Mouse (Mus musculus): ENCODE measurements at regions not wholly inside any gene's neighbourhood (a gene's known extent, or its start where the extent isn't known, plus 50 kb on each side); places are given as distances from the start of the nearest gene placed in this dataset.

GRCm38 (mm10) chr11:22610433-22611101 is 98.7 kb downstream of the Tmem17 start:
- H3K4me3 ChIP-seq (ENCODE audit: low read depth, low read length), result no peak overlapping the region
- no peaks in the 10 kb centered on the region for H3K9me3 ChIP-seq (ENCODE audit: low read length)
- H3K9ac ChIP-seq (replicated peaks), result no peak overlapping the region
- no peak overlapping the region for H3K4me2 ChIP-seq (ENCODE audit: low read depth, low read length)
- WGBS (ENCODE audit: insufficient replicate concordance), result 12% methylated on average over 12 of the region's 12 CpGs
- no peak overlapping the region for H3K27ac ChIP-seq (ENCODE audit: low read depth)
- H3K36me3 ChIP-seq (replicated peaks; ENCODE audit: insufficient read depth, low read length), result no peaks in the 10 kb centered on the region
- 0 out of 2 replicates have a peak, but pooled peaks cover 2% of the 10 kb centered on the region for H3K27me3 ChIP-seq (ENCODE audit: insufficient read depth, low read length)
- no peak for ATAC-seq
- TF ChIP-seq CTCF (IDR thresholded peaks at IDR 0.05; ENCODE audit: low read depth) (no peak), EP300 (IDR thresholded peaks at IDR 0.05; ENCODE audit: low read depth) (no peak)
- no peak for DNase-seq
- no peaks in the 10 kb centered on the region for H3K4me1 ChIP-seq (ENCODE audit: insufficient read depth)

- ATAC-seq (no peak), DNase-seq (no peak)
- WGBS (ENCODE audit: insufficient replicate concordance), result 43% methylated on average over 6 of the region's 6 CpGs
- no peaks in the 10 kb centered on the region for H3K4me1 ChIP-seq (ENCODE audit: insufficient read depth)
- H3K4me2 ChIP-seq (ENCODE audit: low read depth, low read length), result no peak overlapping the region
- 0 out of 2 replicates have a peak, but pooled peaks cover 2% of the 10 kb centered on the region for H3K27me3 ChIP-seq (ENCODE audit: insufficient read depth, low read length)
- no peak overlapping the region for H3K4me3 ChIP-seq (ENCODE audit: low read depth, low read length)
- no peaks in the 10 kb centered on the region for H3K9me3 ChIP-seq (ENCODE audit: low read length)
- H3K27ac ChIP-seq (ENCODE audit: low read depth), result no peak overlapping the region
- no peak for TF ChIP-seq CTCF (IDR thresholded peaks at IDR 0.05; ENCODE audit: low read depth)
- TF ChIP-seq EP300 (IDR thresholded peaks at IDR 0.05; ENCODE audit: low read depth), result no peak
- no peaks in the 10 kb centered on the region for H3K36me3 ChIP-seq (replicated peaks; ENCODE audit: insufficient read depth, low read length)
- no peak overlapping the region for H3K9ac ChIP-seq (replicated peaks)
These were observed 99.4 kb downstream of the Tmem17 start for GRCm38 (mm10) chr11:22611102-22611869.

DNA sequence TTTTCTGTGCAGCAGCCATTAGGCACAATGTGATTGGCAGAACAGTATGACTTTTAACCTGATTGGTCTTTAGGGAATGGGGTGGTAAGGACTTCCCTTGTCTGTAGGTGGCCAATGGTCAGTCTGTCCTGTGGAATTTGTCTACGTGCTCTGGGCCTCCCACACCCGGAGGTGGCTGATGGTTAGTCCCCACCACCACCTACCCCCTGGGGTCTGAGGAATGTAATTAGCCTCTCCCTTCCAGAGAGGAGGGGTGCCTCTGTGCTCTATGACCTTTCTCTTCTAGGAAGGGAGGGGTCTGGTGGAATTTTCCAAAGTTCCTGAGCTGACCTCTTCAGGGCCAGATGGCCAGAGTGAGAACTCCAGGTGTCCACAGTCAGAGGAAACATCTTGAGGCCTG is 101.6 kb downstream of the Tmem17 start:
- 66% methylated on average over 2 of the region's 2 CpGs for WGBS (ENCODE audit: insufficient replicate concordance)
- no peak for DNase-seq

DNA sequence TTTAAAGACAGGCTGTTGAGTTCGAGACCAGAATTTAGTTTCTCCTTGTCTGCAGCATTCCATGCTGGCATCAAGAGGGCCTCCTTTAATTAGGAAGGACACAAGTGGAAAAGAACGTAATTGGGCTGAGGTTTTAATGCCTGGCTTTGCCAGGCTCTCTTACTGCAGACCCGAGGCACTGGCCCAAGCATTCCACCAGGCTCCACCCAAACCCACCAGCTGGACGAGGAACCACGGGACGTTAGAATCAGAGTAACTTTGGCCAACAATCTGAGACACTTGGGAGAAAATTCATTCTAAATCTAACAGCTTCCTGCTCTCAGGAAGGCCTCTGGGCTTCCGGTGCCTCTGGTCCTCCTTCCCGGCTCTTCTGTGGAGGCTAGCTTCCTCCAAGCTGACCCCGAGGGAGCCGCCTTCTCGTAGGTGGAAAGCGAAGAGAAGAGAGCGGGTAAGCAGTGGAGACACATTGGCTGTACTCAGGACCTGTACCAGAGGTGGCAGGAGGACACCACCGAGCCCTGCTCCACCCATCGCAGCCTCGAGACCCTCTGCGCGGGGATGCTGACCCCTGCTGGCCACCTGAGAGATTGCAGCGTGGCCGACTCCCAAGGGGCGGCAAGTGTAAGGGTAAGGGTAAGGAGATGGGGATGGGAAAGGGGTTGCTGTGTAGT is 105.5 kb downstream of the Tmem17 start:
- peak; percentile 100 for TF ChIP-seq CTCF (IDR thresholded peaks at IDR 0.05; ENCODE audit: low read depth)
- TF ChIP-seq EP300 (IDR thresholded peaks at IDR 0.05; ENCODE audit: low read depth), result no peak
- Histone ChIP-seq H3K4me3 (ENCODE audit: low read depth, low read length) (peak overlapping the region; percentile 37), H3K4me2 (ENCODE audit: low read depth, low read length) (peak overlapping the region; percentile 70), H3K27me3 (ENCODE audit: insufficient read depth, low read length) (no peaks in the 10 kb centered on the region), H3K36me3 (replicated peaks; ENCODE audit: insufficient read depth, low read length) (no peaks in the 10 kb centered on the region), H3K9ac (replicated peaks) (peak overlapping the region; percentile 38), H3K4me1 (ENCODE audit: insufficient read depth) (0 out of 2 replicates have a peak, but pooled peaks cover 4% of the 10 kb centered on the region), H3K27ac (ENCODE audit: low read depth) (0 out of 2 replicates have a peak overlapping the region, but pooled peaks have one; percentile 7), H3K9me3 (ENCODE audit: low read length) (no peaks in the 10 kb centered on the region)
- WGBS (ENCODE audit: insufficient replicate concordance), result 10% methylated on average over 21 of the region's 21 CpGs
- peak; percentile 87 for DNase-seq
- ATAC-seq, result peak; percentile 82

More for the DNA sequence above, 101.6 kb downstream of the Tmem17 start:
- no peaks in the 10 kb centered on the region for H3K36me3 ChIP-seq (replicated peaks; ENCODE audit: insufficient read depth, low read length)
- H3K4me1 ChIP-seq (ENCODE audit: insufficient read depth), result 0 out of 2 replicates have a peak, but pooled peaks cover 4% of the 10 kb centered on the region
- H3K4me3 ChIP-seq (ENCODE audit: low read depth, low read length), result no peak overlapping the region
- H3K9ac ChIP-seq (replicated peaks), result no peak overlapping the region
- 0 out of 2 replicates have a peak, but pooled peaks cover 2% of the 10 kb centered on the region for H3K27me3 ChIP-seq (ENCODE audit: insufficient read depth, low read length)
- TF ChIP-seq CTCF (IDR thresholded peaks at IDR 0.05; ENCODE audit: low read depth) (no peak), EP300 (IDR thresholded peaks at IDR 0.05; ENCODE audit: low read depth) (no peak)
- H3K27ac ChIP-seq (ENCODE audit: low read depth), result no peak overlapping the region
- H3K9me3 ChIP-seq (ENCODE audit: low read length), result no peaks in the 10 kb centered on the region
- H3K4me2 ChIP-seq (ENCODE audit: low read depth, low read length), result no peak overlapping the region
- no peak for ATAC-seq

DNA sequence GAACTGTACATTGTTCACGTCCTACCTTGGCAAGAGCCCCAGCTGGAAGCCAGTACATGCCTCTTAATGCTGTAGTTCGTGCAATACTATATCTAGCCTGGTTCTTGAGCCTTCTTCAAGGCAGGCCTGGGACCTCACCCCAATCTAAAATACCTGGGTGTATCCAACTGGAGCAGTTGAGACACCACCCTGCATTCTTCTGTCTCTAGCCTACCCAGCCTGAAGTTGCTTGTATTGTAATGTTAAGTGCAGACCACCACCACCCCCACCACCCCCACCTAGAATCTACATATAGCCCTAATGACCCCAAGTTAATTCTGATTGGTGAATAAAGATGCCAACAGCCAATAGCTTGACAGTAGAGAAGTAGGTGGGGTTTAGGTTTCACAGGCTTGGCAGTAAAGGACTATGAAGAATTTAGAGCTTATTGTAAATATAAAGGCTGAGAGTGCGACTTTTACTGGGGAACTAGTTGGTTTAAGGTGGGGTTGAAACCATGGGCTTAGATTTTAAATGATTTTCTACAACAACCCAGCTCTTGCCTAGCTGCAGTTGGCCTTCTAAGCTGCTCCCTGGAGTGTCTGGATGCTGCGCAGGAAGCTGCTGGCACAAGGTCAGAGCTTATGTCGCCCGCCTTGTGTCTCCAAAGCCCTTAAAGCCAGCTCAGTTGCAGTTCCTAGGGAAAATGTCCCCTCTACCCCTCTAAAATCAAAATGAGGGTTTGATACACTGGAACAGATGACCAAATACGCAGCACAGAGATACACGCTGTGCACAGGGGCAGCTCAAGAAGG is 109.2 kb downstream of the Tmem17 start:
- Histone ChIP-seq H3K4me2 (ENCODE audit: low read depth, low read length) (no peak overlapping the region), H3K9me3 (ENCODE audit: low read length) (no peaks in the 10 kb centered on the region), H3K4me1 (ENCODE audit: insufficient read depth) (0 out of 2 replicates have a peak, but pooled peaks cover 4% of the 10 kb centered on the region), H3K36me3 (replicated peaks; ENCODE audit: insufficient read depth, low read length) (no peaks in the 10 kb centered on the region), H3K9ac (replicated peaks) (no peak overlapping the region), H3K27me3 (ENCODE audit: insufficient read depth, low read length) (no peaks in the 10 kb centered on the region), H3K4me3 (ENCODE audit: low read depth, low read length) (no peak overlapping the region), H3K27ac (ENCODE audit: low read depth) (no peak overlapping the region)
- no peak for DNase-seq
- no peak for ATAC-seq
- TF ChIP-seq CTCF (IDR thresholded peaks at IDR 0.05; ENCODE audit: low read depth) (no peak), EP300 (IDR thresholded peaks at IDR 0.05; ENCODE audit: low read depth) (no peak)
- WGBS (ENCODE audit: insufficient replicate concordance), result 76% methylated on average over 8 of the region's 8 CpGs
